In the genomic region with DNA sequence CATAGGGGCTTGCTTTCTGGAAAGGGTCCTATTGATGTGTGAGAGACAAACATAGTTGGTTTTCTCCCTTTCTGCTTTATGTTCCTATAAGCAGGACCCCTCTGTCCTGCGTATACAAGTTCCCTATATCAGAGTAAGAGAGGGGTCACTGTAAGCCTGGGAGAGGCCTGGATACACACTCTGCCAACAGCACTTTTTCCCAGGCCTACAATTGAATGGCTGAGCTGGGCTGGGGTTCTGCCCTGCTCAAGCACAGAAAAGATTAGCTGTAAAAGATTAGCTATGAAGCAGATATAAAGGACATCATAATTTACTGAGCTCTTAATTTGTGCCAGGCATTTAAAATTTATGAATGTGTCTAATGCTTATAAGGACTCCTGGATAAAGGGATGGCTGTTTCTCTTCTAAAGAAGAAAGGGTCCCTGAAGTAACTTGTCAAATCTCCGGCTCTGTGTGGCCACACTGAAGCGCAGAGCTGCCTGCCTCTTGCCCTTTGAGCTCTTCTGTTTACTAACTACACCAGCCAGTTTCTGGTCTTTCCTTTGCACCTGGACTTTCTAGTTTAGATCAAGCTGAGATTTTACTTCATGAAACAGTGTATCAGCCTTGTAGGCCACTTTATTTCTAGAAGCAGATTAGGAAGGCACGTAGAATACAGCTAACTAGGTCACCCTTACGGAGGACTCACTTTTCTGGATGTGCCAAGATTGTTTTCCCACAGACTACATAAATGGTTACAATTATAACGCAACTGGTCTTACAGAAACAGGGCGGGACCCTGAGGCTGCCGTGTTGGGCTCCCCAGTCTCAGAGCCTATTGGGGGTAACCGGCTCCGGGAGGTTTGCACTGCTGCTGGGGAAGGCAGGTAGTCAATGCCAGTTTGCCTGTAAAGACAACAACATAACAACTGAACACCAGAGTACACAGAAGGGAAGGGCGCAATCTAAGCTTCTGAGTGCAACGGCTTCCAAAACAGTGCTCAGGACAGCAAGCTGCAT, we compare ENCODE assay signal across 38 mouse cellular contexts. TPM values are rescaled to one million over a fixed set of nuclear protein-coding genes. Genes with fewer than 3 reads are reported as not detected.
DNase-seq lines count a peak whose midpoint lies in the region; ATAC-seq lines count a peak whose summit lies in the region.
"Had no signal": no experiment of that assay in that cellular context is flagged by ENCODE, and none has a peak within 500 bp of the region (broad histone marks: within the 10 kb centered on the region; RNA-seq: fewer than 3 reads in every experiment).

No protein-coding gene starts in this region.

- DNase-seq in intestine, embryonic 14.5 days (ENCODE audit: low spot score): peak; percentile 40
- DNase-seq in gastrocnemius, postnatal 4 days (ENCODE audit: low spot score in 2 of 2): no peak
- DNase-seq in right cerebral cortex, postnatal 10 days (ENCODE audit: low spot score in 2 of 2): no peak
- DNase-seq: adrenal gland, postnatal 14 days; cerebellum, adult 11 months; cerebellum, adult 9-10 months; forebrain, postnatal 0 days; gastrocnemius, postnatal 10 days; heart, postnatal 36 days; kidney, adult 8-10 months; kidney, postnatal 10 days; lung, postnatal 36 days; right cerebral cortex, postnatal 14 days; spleen, adult 18-20 months; thymus, postnatal 14 days had no signal

- H3K36me3 ChIP-seq in intestine, embryonic 14.5 days (ENCODE audit: control insufficient read depth, insufficient read depth, low read length): peaks cover 35% of the 10 kb centered on the region
- no peaks in the 10 kb centered on the region for H3K36me3 ChIP-seq in intestine, embryonic 16.5 days (ENCODE audit: control insufficient read depth, insufficient read depth, low read length)
- H3K36me3 ChIP-seq in liver, embryonic 15.5 days (replicated peaks): no peaks in the 10 kb centered on the region
- H3K36me3 ChIP-seq in stomach, embryonic 15.5 days: 0 out of 2 replicates have a peak, but pooled peaks cover 6% of the 10 kb centered on the region
- H3K36me3 ChIP-seq: forebrain, embryonic 12.5 days; hindbrain, embryonic 12.5 days; neural tube, embryonic 12.5 days had no signal

- H3K4me1 ChIP-seq in intestine, embryonic 14.5 days (replicated peaks; ENCODE audit: control insufficient read depth, insufficient read depth, low read length): no peaks in the 10 kb centered on the region
- peaks cover 3% of the 10 kb centered on the region; the same call in 1 of the 2 replicates for H3K4me1 ChIP-seq in intestine, embryonic 16.5 days (ENCODE audit: control insufficient read depth, insufficient read depth, low read length)
- H3K4me1 ChIP-seq in liver, embryonic 15.5 days (replicated peaks): no peaks in the 10 kb centered on the region
- no peaks in the 10 kb centered on the region for H3K4me1 ChIP-seq in stomach, embryonic 15.5 days
- H3K4me1 ChIP-seq: forebrain, embryonic 12.5 days; heart, embryonic 10.5 days; hindbrain, embryonic 12.5 days; neural tube, embryonic 12.5 days had no signal

- H3K4me3 ChIP-seq in intestine, embryonic 14.5 days (ENCODE audit: low read depth, low read length): no peak overlapping the region
- H3K4me3 ChIP-seq in intestine, embryonic 16.5 days (ENCODE audit: low read length): no peak overlapping the region
- no peak overlapping the region for H3K4me3 ChIP-seq in liver, embryonic 15.5 days (replicated peaks)
- no peak overlapping the region for H3K4me3 ChIP-seq in stomach, embryonic 15.5 days (replicated peaks)
- H3K4me3 ChIP-seq: erythroblast, embryonic 14.5 days; forebrain, embryonic 12.5 days; heart, embryonic 10.5 days; hindbrain, embryonic 12.5 days; myocyte; neural tube, embryonic 12.5 days had no signal

- ATAC-seq in intestine, embryonic 14.5 days (replicated peaks; ENCODE audit: low FRiP score, low TSS enrichment, low read depth): no peak
- ATAC-seq in intestine, embryonic 16.5 days: peak; percentile 85
- ATAC-seq in liver, embryonic 15.5 days (ENCODE audit: insufficient read depth): 0 out of 2 replicates have a peak, but pooled peaks have one; percentile 42
- ATAC-seq in stomach, embryonic 15.5 days (ENCODE audit: insufficient read depth, low FRiP score, low read depth): peak; percentile 77
- no peak for ATAC-seq in monocyte, adult 5-6 weeks (replicated peaks; ENCODE audit: insufficient number of reproducible peaks, low FRiP score, low TSS enrichment, poor library complexity, severe bottlenecking)
- ATAC-seq: CD4-positive, CD25-positive, alpha-beta regulatory T cell, adult 4 months; forebrain, postnatal 0 days; midbrain, embryonic 16.5 days had no signal

- 73% methylated on average over 12 of the region's 12 CpGs for WGBS in intestine, embryonic 14.5 days
- 70% methylated on average over 12 of the region's 12 CpGs for WGBS in intestine, embryonic 16.5 days
- WGBS in liver, embryonic 15.5 days (ENCODE audit: insufficient replicate concordance): 67% methylated on average over 12 of the region's 12 CpGs
- 75% methylated on average over 12 of the region's 12 CpGs for WGBS in stomach, embryonic 15.5 days

- H3K9me3 ChIP-seq in intestine, embryonic 14.5 days (ENCODE audit: control insufficient read depth, low read length): no peaks in the 10 kb centered on the region
- H3K9me3 ChIP-seq in intestine, embryonic 16.5 days (ENCODE audit: control insufficient read depth, low read length): no peaks in the 10 kb centered on the region
- H3K9me3 ChIP-seq in liver, embryonic 15.5 days (replicated peaks): no peaks in the 10 kb centered on the region
- H3K9me3 ChIP-seq in stomach, embryonic 15.5 days: no peaks in the 10 kb centered on the region
- H3K9me3 ChIP-seq: forebrain, embryonic 12.5 days; heart, embryonic 10.5 days; hindbrain, embryonic 12.5 days; neural tube, embryonic 12.5 days had no signal

- no peak overlapping the region for H3K9ac ChIP-seq in intestine, embryonic 14.5 days (ENCODE audit: low read length)
- H3K9ac ChIP-seq in intestine, embryonic 16.5 days (ENCODE audit: low read depth, low read length): no peak overlapping the region
- H3K9ac ChIP-seq in liver, embryonic 15.5 days: no peak overlapping the region
- no peak overlapping the region for H3K9ac ChIP-seq in stomach, embryonic 15.5 days
- H3K9ac ChIP-seq: forebrain, embryonic 12.5 days; forebrain, postnatal 0 days; hindbrain, embryonic 12.5 days; liver, embryonic 14.5 days; neural tube, embryonic 12.5 days had no signal

- no peak overlapping the region for H3K4me2 ChIP-seq in intestine, embryonic 14.5 days (ENCODE audit: low read length)
- no peak overlapping the region for H3K4me2 ChIP-seq in intestine, embryonic 16.5 days (ENCODE audit: low read depth, low read length)
- H3K4me2 ChIP-seq in liver, embryonic 15.5 days: no peak overlapping the region
- no peak overlapping the region for H3K4me2 ChIP-seq in stomach, embryonic 15.5 days
- H3K4me2 ChIP-seq: forebrain, embryonic 12.5 days; hindbrain, embryonic 12.5 days; midbrain, embryonic 11.5 days; neural tube, embryonic 12.5 days had no signal

- H3K27me3 ChIP-seq in intestine, embryonic 14.5 days (replicated peaks; ENCODE audit: control insufficient read depth, insufficient read depth, low read length): no peaks in the 10 kb centered on the region
- no peaks in the 10 kb centered on the region for H3K27me3 ChIP-seq in intestine, embryonic 16.5 days (replicated peaks; ENCODE audit: control insufficient read depth, insufficient read depth, low read length)
- no peaks in the 10 kb centered on the region for H3K27me3 ChIP-seq in liver, embryonic 15.5 days
- no peaks in the 10 kb centered on the region for H3K27me3 ChIP-seq in stomach, embryonic 15.5 days (replicated peaks)
- H3K27me3 ChIP-seq: forebrain, embryonic 12.5 days; hindbrain, embryonic 12.5 days; neural tube, embryonic 12.5 days had no signal

- peak overlapping the region; percentile 22; the same call in 1 of the 2 replicates for H3K27ac ChIP-seq in intestine, embryonic 14.5 days (ENCODE audit: low read depth)
- H3K27ac ChIP-seq in intestine, embryonic 16.5 days (ENCODE audit: low read length): peak overlapping the region; percentile 17; the same call in 1 of the 2 replicates
- H3K27ac ChIP-seq in liver, embryonic 15.5 days (replicated peaks): peak overlapping the region; percentile 57
- peak overlapping the region; percentile 65 for H3K27ac ChIP-seq in stomach, embryonic 15.5 days
- H3K27ac ChIP-seq: forebrain, embryonic 12.5 days; heart, embryonic 10.5 days; hindbrain, embryonic 12.5 days; liver, embryonic 14.5 days; neural tube, embryonic 12.5 days had no signal

RNA-seq across cellular contexts. Expression of gene Cyp4v3, which starts 8.9 kb away (rescaled TPM):
- 1.4 and 1.6 TPM in 2 replicates for polyA plus RNA-seq in intestine, embryonic 14.5 days (2014; fragmentation: Nextera tagmentation; extraction: Ambion mirVana)
- 1.3 and 1.7 TPM in 2 replicates for polyA plus RNA-seq in intestine, embryonic 16.5 days (2015; fragmentation: Nextera tagmentation; extraction: Ambion mirVana)
- polyA plus RNA-seq in liver, embryonic 15.5 days (2015; fragmentation: Nextera tagmentation; extraction: Ambion mirVana): 5.1 and 5.3 TPM in 2 replicates
- polyA plus RNA-seq in stomach, embryonic 15.5 days (2015; fragmentation: Nextera tagmentation; extraction: Ambion mirVana): 3.6 and 4.5 TPM in 2 replicates
- total RNA-seq in gastrocnemius, postnatal 4 days (2021): 1 to 10 TPM; 1.3 to 1.6 TPM
- total RNA-seq in monocyte, adult 5-6 weeks (2017): 35.5 to 50.5 TPM (median 44.3 TPM) in 3 replicates
- polyA plus RNA-seq: erythroblast, embryonic 14.5 days had no signal

RNA-seq across cellular contexts. Expression of gene Gm45753, which starts 33.7 kb away (rescaled TPM):
- polyA plus RNA-seq in intestine, embryonic 14.5 days (2014; fragmentation: Nextera tagmentation; extraction: Ambion mirVana): not detected in 2 replicates
- polyA plus RNA-seq in intestine, embryonic 16.5 days (2015; fragmentation: Nextera tagmentation; extraction: Ambion mirVana): 0.13 and 0.54 TPM in 2 replicates
- polyA plus RNA-seq in liver, embryonic 15.5 days (2015; fragmentation: Nextera tagmentation; extraction: Ambion mirVana): 14.8 and 14.9 TPM in 2 replicates
- polyA plus RNA-seq in stomach, embryonic 15.5 days (2015; fragmentation: Nextera tagmentation; extraction: Ambion mirVana): 0.32 and 1.2 TPM in 2 replicates
- total RNA-seq in gastrocnemius, postnatal 4 days (2021): not detected
- not detected in 3 replicates for total RNA-seq in monocyte, adult 5-6 weeks (2017)
- total RNA-seq: forebrain, postnatal 0 days; gastrocnemius, postnatal 10 days; granulocyte monocyte progenitor cell, adult 5-6 weeks; heart, postnatal 36 days; left cerebral cortex, postnatal 10 days; megakaryocyte, adult 5-6 weeks had no signal
- polyA plus RNA-seq: CD4-positive, CD25-positive, alpha-beta regulatory T cell, adult 4 months; embryonic facial prominence, embryonic 14.5 days; erythroblast, embryonic 14.5 days; forebrain, embryonic 12.5 days; heart, embryonic 10.5 days; hindbrain, embryonic 12.5 days; large intestine, adult 2 months; limb, embryonic 11.5 days; lung, embryonic 16.5 days; midbrain, embryonic 16.5 days; myocyte; neural tube, embryonic 12.5 days; urinary bladder, adult 2 months had no signal

RNA-seq across cellular contexts. Expression of gene Fam149a, which starts 40.2 kb away (rescaled TPM):
- 12.5 and 15.8 TPM in 2 replicates for polyA plus RNA-seq in intestine, embryonic 14.5 days (2014; fragmentation: Nextera tagmentation; extraction: Ambion mirVana)
- 5.3 and 6.4 TPM in 2 replicates for polyA plus RNA-seq in intestine, embryonic 16.5 days (2015; fragmentation: Nextera tagmentation; extraction: Ambion mirVana)
- 1.9 TPM in 2 replicates for polyA plus RNA-seq in liver, embryonic 15.5 days (2015; fragmentation: Nextera tagmentation; extraction: Ambion mirVana)
- 18.3 and 24.8 TPM in 2 replicates for polyA plus RNA-seq in stomach, embryonic 15.5 days (2015; fragmentation: Nextera tagmentation; extraction: Ambion mirVana)
- total RNA-seq in gastrocnemius, postnatal 4 days (2021): 1 to 10 TPM; 9.1 to 9.3 TPM
- 0.39 TPM in 1 of 3 replicates, not detected in the others for total RNA-seq in monocyte, adult 5-6 weeks (2017)
- total RNA-seq: granulocyte monocyte progenitor cell, adult 5-6 weeks had no signal
- polyA plus RNA-seq: CD4-positive, CD25-positive, alpha-beta regulatory T cell, adult 4 months had no signal

RNA-seq across cellular contexts. Expression of gene Klkb1, which starts 47.3 kb away (rescaled TPM):
- not detected in 2 replicates for polyA plus RNA-seq in intestine, embryonic 14.5 days (2014; fragmentation: Nextera tagmentation; extraction: Ambion mirVana)
- 0.07 and 0.09 TPM in 2 replicates for polyA plus RNA-seq in intestine, embryonic 16.5 days (2015; fragmentation: Nextera tagmentation; extraction: Ambion mirVana)
- polyA plus RNA-seq in liver, embryonic 15.5 days (2015; fragmentation: Nextera tagmentation; extraction: Ambion mirVana): 8.7 and 11.5 TPM in 2 replicates
- 0.21 and 0.44 TPM in 2 replicates for polyA plus RNA-seq in stomach, embryonic 15.5 days (2015; fragmentation: Nextera tagmentation; extraction: Ambion mirVana)
- under 1 TPM in 1 of 2 experiments, not detected in 1; 0.23 TPM for total RNA-seq in gastrocnemius, postnatal 4 days (2021)
- 0.19 TPM in 1 of 3 replicates, not detected in the others for total RNA-seq in monocyte, adult 5-6 weeks (2017)
- total RNA-seq: gastrocnemius, postnatal 10 days; granulocyte monocyte progenitor cell, adult 5-6 weeks; heart, postnatal 36 days had no signal
- polyA plus RNA-seq: erythroblast, embryonic 14.5 days; heart, embryonic 10.5 days; heart, embryonic 16.5 days; hindbrain, embryonic 12.5 days; limb, embryonic 11.5 days; midbrain, embryonic 11.5 days; midbrain, embryonic 16.5 days; myocyte; neural tube, embryonic 12.5 days had no signal

Comparison
In these comparisons a context has a peak if more than half of its experiments do, and no peak if none do; other contexts are left out.
1. ATAC-seq: peak in intestine, embryonic 16.5 days (single experiment), liver, embryonic 15.5 days (single experiment) and stomach, embryonic 15.5 days (single experiment); none in intestine, embryonic 14.5 days (single experiment) and monocyte, adult 5-6 weeks (single experiment).
2. Peak in every context shown above with its lines, with median percentiles within 50 percentile points of each other: H3K27ac ChIP-seq.